Mouse (Mus musculus): Measurements from ENCODE around the gene BC024063. TPM values are rescaled to one million over a fixed set of nuclear protein-coding genes. Genes with fewer than 3 reads are reported as not detected.
"Not testable (repeated sequence)": the region's sequence is repeated elsewhere in the genome, so short reads cannot be mapped to it uniquely, and the experiment has no call there.

The BC024063 gene
- polyA plus RNA-seq (2016; fragmentation: Nextera tagmentation; extraction: Ambion mirVana) = 6.2 and 6.4 TPM in 2 replicates

DNA sequence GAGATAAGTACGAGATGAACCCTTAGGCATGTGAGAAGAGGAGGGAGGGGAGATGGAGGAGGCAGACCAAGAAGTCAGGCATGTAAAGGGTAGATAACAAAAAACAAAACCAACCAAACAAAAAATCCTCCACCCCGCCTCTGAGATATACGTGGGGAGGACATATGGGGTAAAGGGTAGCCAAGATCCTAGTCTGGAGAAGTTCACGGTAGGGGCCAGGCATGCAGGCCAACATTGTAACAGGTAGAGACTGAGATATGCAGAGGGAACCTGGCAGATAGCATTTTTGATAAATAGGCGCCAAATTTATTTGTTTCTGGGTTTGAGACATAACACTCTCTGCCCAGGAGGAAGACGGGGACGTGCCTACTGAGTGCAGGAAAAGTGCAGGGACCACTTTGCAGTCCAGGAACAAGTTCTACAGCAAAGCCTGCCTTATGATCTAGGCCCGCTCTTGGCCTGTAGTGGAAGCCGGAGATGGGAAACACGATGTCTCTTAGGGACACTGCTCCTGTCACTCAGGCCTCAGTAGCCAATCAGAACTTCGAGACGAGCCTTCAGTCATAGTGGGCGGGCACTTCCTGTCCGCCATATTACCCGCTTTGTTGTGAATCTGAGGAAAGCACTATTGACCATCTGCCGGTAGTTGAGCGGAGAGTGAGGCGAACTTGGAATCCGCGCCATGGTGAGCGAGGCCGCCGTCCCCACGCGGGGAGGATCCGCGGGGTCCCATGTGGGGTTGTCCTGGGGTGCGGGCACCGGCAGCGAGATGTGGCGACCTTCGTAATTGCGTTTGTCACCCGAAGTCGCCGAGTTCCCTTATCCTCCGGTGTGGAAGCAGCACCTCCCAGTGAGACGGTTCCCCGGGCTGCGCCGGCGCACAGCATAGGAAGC is at the start of gene BC024063:
Gene BC024063, plus strand, starts transcription at position 626 of the 894 bp plus-strand sequence.
- Histone ChIP-seq H3K4me3 (peak within 1 kb of the TSS; percentile 61), H3K36me3 (replicated peaks) (peaks cover 16% of the 10 kb centered on the region), H3K27ac (replicated peaks) (peak within 1 kb of the TSS; percentile 83), H3K9me3 (peaks cover 10% of the 10 kb centered on the region; the same call in 1 of the 2 replicates)
- WGBS = 19% methylated on average over 42 of the region's 42 CpGs
- H3K4me1 ChIP-seq; H3K27me3 ChIP-seq (replicated peaks; ENCODE audit: low read depth, poor library complexity, severe bottlenecking): not testable (repeated sequence)
- peak; percentile 77 for DNase-seq (ENCODE audit: low spot score)

DNA sequence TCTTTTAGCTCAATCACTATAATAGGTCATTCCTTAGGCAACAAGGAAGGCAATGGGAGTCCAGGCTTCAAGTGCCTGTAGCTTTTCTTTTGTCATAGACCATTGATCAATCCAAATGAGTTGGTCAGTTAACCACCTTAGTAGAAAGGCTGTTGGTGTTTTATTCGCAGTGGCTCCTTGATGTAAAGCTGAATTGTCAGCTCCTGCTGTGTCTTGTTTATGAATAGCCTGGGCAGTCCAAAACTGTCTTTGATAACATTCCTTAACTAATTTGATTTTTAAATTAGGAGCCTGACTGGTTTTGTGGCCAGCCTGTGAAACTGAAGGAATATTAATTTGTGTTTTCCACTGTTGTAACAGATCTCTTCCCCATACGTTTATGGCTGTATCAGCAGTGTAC is 41.0 kb upstream of the BC024063 start:
- H3K36me3 ChIP-seq (replicated peaks) = no peaks in the 10 kb centered on the region
- WGBS = 74% methylated on average over 2 of the region's 2 CpGs
- peaks cover 34% of the 10 kb centered on the region; the same call in 1 of the 2 replicates for H3K9me3 ChIP-seq
- no peaks in the 10 kb centered on the region for H3K27me3 ChIP-seq (replicated peaks; ENCODE audit: low read depth, poor library complexity, severe bottlenecking)
- H3K27ac ChIP-seq (replicated peaks) = no peak overlapping the region
- H3K4me3 ChIP-seq = no peak overlapping the region
- no peaks in the 10 kb centered on the region for H3K4me1 ChIP-seq
- DNase-seq (ENCODE audit: low spot score) = no peak

DNA sequence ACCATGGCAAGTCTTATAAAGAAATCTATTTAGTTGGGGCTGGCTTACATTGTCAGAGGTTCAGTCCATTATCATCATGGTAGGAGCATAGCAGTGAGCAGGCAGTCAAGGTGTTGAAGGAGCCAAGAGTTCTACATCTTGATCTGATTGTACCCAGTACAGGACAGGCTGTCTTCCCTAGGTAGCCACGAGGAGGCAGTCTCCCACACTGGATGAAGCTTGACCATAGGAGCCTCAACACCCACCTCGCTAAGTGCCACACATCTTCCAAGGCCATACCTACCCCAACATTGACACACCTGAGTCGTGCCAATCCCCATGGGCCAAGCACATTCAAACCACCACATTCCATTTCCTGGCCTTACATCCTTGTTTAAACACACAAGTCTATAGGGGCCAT is 36.5 kb upstream of the BC024063 start:
- Histone ChIP-seq H3K9me3 (peaks cover 49% of the 10 kb centered on the region), H3K27ac (replicated peaks) (no peak overlapping the region), H3K36me3 (replicated peaks) (peaks cover 22% of the 10 kb centered on the region), H3K4me1 (no peaks in the 10 kb centered on the region), H3K27me3 (replicated peaks; ENCODE audit: low read depth, poor library complexity, severe bottlenecking) (no peaks in the 10 kb centered on the region), H3K4me3 (no peak overlapping the region)
- WGBS = 86% methylated on average over 3 of the region's 3 CpGs
- DNase-seq (ENCODE audit: low spot score) = no peak

- Histone ChIP-seq H3K4me1 (no peaks in the 10 kb centered on the region), H3K27ac (replicated peaks) (peak within 1 kb of the TSS; percentile 98), H3K27me3 (replicated peaks; ENCODE audit: low read depth, poor library complexity, severe bottlenecking) (no peaks in the 10 kb centered on the region), H3K36me3 (replicated peaks) (peaks cover 34% of the 10 kb centered on the region), H3K9me3 (peaks cover 56% of the 10 kb centered on the region), H3K4me3 (peak within 1 kb of the TSS; percentile 75)
- 10% methylated on average over 35 of the region's 35 CpGs for WGBS
- DNase-seq (ENCODE audit: low spot score) = peak; percentile 93
Measured at GRCm38 (mm10) chr10:82047597-82048459, 35.3 kb upstream of the BC024063 start, which contains the start of gene Zfp873. Zfp873 (plus strand) TSS chr10:82048123.

DNA sequence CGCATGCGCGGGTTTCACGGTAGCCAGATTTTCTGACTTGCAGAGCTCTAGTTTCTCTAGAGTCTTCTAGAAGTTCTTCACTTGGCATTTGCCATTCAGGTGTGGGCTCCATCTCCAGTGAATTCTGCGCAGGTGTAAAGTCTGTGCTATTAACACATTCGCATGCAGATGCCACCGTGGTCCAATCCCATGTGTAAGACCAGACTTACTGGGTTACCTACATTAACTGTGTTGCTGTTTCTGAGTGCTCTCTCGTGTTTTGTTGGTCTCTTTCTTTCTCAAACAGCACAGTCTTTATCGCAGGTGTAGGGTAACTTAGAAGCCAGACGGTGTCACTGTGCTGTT is 34.7 kb upstream of the BC024063 start:
- not testable (repeated sequence) for DNase-seq (ENCODE audit: low spot score); H3K4me1 ChIP-seq; H3K27me3 ChIP-seq (replicated peaks; ENCODE audit: low read depth, poor library complexity, severe bottlenecking)
- peak overlapping the region; percentile 75 for H3K4me3 ChIP-seq
- H3K27ac ChIP-seq (replicated peaks) = peak overlapping the region; percentile 98
- H3K36me3 ChIP-seq (replicated peaks) = peaks cover 40% of the 10 kb centered on the region
- H3K9me3 ChIP-seq = peaks cover 61% of the 10 kb centered on the region
- WGBS = 27% methylated on average over 10 of the region's 10 CpGs

- 28% methylated on average over 14 of the region's 14 CpGs for WGBS
- peak overlapping the region; percentile 83; the same call in 1 of the 2 replicates for H3K27ac ChIP-seq (replicated peaks)
- H3K27me3 ChIP-seq (replicated peaks; ENCODE audit: low read depth, poor library complexity, severe bottlenecking) = not testable (repeated sequence)
Measured at GRCm38 (mm10) chr10:82083622-82083971, 444 bp downstream of the BC024063 start.

GRCm38 (mm10) chr10:82117206-82117605 is 34.1 kb downstream of the BC024063 start:
- Histone ChIP-seq H3K36me3 (replicated peaks) (no peaks in the 10 kb centered on the region; the same call in 1 of the 2 replicates), H3K4me3 (no peak overlapping the region), H3K4me1 (no peaks in the 10 kb centered on the region), H3K9me3 (peaks cover 70% of the 10 kb centered on the region), H3K27ac (replicated peaks) (no peak overlapping the region), H3K27me3 (replicated peaks; ENCODE audit: low read depth, poor library complexity, severe bottlenecking) (no peaks in the 10 kb centered on the region)
- no peak for DNase-seq (ENCODE audit: low spot score)
- 84% methylated on average over 3 of the region's 3 CpGs for WGBS

More at GRCm38 (mm10) chr10:82083622-82083971, 444 bp downstream of the BC024063 start:
- not testable (repeated sequence) for H3K4me1 ChIP-seq; DNase-seq (ENCODE audit: low spot score)
- peak overlapping the region; percentile 61 for H3K4me3 ChIP-seq
- H3K36me3 ChIP-seq (replicated peaks) = peaks cover 16% of the 10 kb centered on the region
- peaks cover 11% of the 10 kb centered on the region; the same call in 1 of the 2 replicates for H3K9me3 ChIP-seq

- WGBS = 2% methylated on average over 41 of the region's 41 CpGs
- H3K9me3 ChIP-seq = peaks cover 51% of the 10 kb centered on the region
- peak within 1 kb of the TSS; percentile 87 for H3K27ac ChIP-seq (replicated peaks)
- H3K36me3 ChIP-seq (replicated peaks) = peaks cover 19% of the 10 kb centered on the region
- peak within 1 kb of the TSS; percentile 77 for H3K4me3 ChIP-seq
- H3K27me3 ChIP-seq (replicated peaks; ENCODE audit: low read depth, poor library complexity, severe bottlenecking) = no peaks in the 10 kb centered on the region
- peak; percentile 91 for DNase-seq (ENCODE audit: low spot score)
- no peaks in the 10 kb centered on the region for H3K4me1 ChIP-seq
Measured at GRCm38 (mm10) chr10:82127850-82128401, 44.8 kb downstream of the BC024063 start, which contains the start of gene AU041133. AU041133 (plus strand) TSS chr10:82128013.

- peaks cover 64% of the 10 kb centered on the region for H3K36me3 ChIP-seq (replicated peaks)
- H3K4me3 ChIP-seq = no peak overlapping the region
- peaks cover 59% of the 10 kb centered on the region for H3K9me3 ChIP-seq
- no peaks in the 10 kb centered on the region for H3K4me1 ChIP-seq
- H3K27ac ChIP-seq (replicated peaks) = no peak overlapping the region
- no peak for DNase-seq (ENCODE audit: low spot score)
- WGBS = 96% methylated on average over 1 of the region's 1 CpGs
- no peaks in the 10 kb centered on the region for H3K27me3 ChIP-seq (replicated peaks; ENCODE audit: low read depth, poor library complexity, severe bottlenecking)
Measured at GRCm38 (mm10) chr10:82145282-82145681, 62.1 kb downstream of the BC024063 start.

GRCm38 (mm10) chr10:82147571-82147970 is 64.4 kb downstream of the BC024063 start:
- DNase-seq (ENCODE audit: low spot score) = no peak
- H3K9me3 ChIP-seq = peaks cover 76% of the 10 kb centered on the region
- no peaks in the 10 kb centered on the region for H3K27me3 ChIP-seq (replicated peaks; ENCODE audit: low read depth, poor library complexity, severe bottlenecking)
- WGBS = 80% methylated on average over 4 of the region's 4 CpGs
- no peak overlapping the region for H3K4me3 ChIP-seq
- no peak overlapping the region for H3K27ac ChIP-seq (replicated peaks)
- peaks cover 74% of the 10 kb centered on the region for H3K36me3 ChIP-seq (replicated peaks)
- H3K4me1 ChIP-seq = no peaks in the 10 kb centered on the region

Measured in embryonic facial prominence, embryonic 10.5 days (tissue).